Mouse (Mus musculus) small intestine, adult 10 weeks (tissue): ENCODE results near the gene Mtch2. TPM values are rescaled to one million over a fixed set of nuclear protein-coding genes. Genes with fewer than 3 reads are reported as not detected.

Source experiments
- polyA plus RNA-seq: library from polyadenylated mRNA; stranded (reverse); fragments of 350-450 nt; fragmentation: Illumina TruSeq; extraction: RNeasy Lipid Tissue Mini Kit (QIAGEN cat#74804); gene quantifications from one replicate; pipeline ENCODE4 v1.2.3, GENCODE M21; 2014; ENCODE audit warnings: low replicate concordance

Mtch2 gene
- 2,180 TPM for polyA plus RNA-seq

GRCm38 (mm10) chr2:90846955-90847680, at the start of gene Mtch2:
TSS of gene Mtch2 (plus strand) at chr2:90847155.

DNA sequence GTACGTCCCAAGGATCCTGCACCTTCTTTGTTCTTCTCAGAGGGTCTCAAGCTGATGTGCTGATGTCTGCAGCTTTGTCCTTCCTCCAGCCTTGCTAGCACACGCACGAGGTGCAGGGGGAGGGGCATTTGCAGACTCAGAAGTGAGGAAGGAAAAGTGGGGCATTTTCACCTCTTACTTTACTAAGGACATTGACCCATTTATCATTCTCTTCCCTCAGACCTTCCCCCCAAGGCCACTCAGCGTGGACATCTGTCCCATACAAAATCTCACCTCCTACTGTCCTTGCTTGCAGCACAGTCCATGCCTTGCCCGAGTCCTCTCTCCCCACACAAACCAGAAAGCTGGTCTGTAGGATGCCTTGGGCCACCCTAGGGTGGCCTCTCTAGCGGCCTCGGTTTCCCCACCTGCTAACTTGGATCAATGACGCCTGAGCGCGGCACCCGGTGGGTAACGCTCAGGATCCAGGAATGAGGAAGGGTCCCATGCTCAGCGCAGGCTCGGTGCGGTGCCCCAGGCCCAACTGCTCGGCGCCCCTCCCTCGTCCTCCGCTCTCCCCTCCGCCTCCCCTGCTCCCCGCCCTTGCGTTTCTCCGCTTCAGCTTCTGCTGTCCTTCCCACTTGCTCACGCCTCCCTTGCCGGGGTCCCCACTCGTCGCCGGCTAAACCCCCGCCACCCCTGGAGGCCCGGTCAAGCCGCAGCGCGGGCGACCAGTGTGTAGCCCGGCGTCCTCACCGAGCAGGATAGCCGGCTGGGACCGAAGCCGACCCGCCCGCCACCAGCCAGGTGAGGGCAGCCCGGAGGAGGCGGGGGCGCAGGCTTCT, 38.5 kb downstream of the Mtch2 start, which contains the start of gene C1qtnf4:
C1qtnf4 (plus strand) TSS at position 643 of the 824 bp plus-strand sequence.

DNA sequence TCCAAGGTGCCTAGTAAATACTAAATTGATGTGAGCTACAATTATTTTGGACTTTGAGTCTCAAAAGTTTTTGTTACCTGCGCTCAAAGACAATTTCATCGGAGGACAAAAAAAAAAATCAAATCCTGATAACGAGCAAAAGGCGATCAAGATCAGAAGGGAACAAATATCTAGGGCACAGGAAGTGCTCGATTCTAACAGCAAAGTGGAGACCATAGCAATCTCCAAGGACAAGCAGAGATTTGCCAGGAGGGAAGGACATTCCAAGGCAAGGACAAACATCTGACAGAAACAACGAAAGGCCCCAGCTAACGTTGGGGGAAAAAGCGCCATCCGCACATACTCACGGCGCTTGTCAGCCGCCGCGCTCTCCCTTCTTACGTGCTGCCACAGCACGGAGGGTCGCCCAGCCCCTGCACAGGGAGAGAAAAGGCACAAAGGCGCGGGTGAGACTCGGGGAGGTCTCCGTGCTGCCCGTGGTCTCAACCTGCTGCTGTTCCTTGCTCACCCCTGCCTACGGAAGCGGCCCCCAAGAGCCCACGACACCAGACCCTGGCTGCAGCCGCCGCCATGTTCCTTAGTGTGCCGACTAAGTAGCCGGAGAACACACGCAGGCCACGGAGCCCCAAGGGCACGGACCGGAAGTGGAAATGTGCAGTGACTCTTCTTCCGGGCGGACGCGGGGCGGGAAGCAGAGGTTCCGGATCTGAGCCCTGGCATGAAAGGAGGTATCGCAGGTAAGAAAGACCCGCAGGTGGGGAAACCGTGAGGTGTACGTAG, 57.3 kb downstream of the Mtch2 start, which contains the start of the genes Kbtbd4 and Ndufs3:
Kbtbd4 (plus strand) TSS at position 665 of the 780 bp plus-strand sequence.
Ndufs3 (minus strand) TSS at position 752 of the 780 bp plus-strand sequence.

Other genes with a start within 250 kb of the Mtch2 start
- gene Nup160, start 169.9 kb upstream of the Mtch2 start, polyA plus RNA-seq, result 16.1 TPM
- gene Fnbp4, start 101.8 kb upstream of the Mtch2 start, polyA plus RNA-seq, result 103 TPM
- 0.26 TPM for gene Agbl2, start 64.4 kb upstream of the Mtch2 start, polyA plus RNA-seq
- not detected for gene C1qtnf4, start 38.7 kb downstream of the Mtch2 start, polyA plus RNA-seq
- 5.5 TPM for gene Kbtbd4, start 57.6 kb downstream of the Mtch2 start, polyA plus RNA-seq
- gene Ndufs3, start 57.7 kb downstream of the Mtch2 start, polyA plus RNA-seq, result 126 TPM
- 84.7 TPM for gene Celf1, start 93.2 kb downstream of the Mtch2 start, polyA plus RNA-seq
- gene Rapsn, start 188.5 kb downstream of the Mtch2 start, polyA plus RNA-seq, result not detected
- 74.5 TPM for gene Psmc3, start 206.9 kb downstream of the Mtch2 start, polyA plus RNA-seq
- 0.89 TPM for gene Slc39a13, start 223.3 kb downstream of the Mtch2 start, polyA plus RNA-seq
- gene Spi1, start 235.2 kb downstream of the Mtch2 start, polyA plus RNA-seq, result 2.4 TPM